Mouse (Mus musculus) kidney, postnatal 0 days (tissue): ENCODE measurements around the gene Cryba4. TPM values are rescaled to one million over a fixed set of nuclear protein-coding genes. Genes with fewer than 3 reads are reported as not detected.
A peak's percentile ranks its signal among the peaks of the same experiment; 100 is the strongest.

Source experiments
- ATAC-seq: fragments of 200-750 bp; cut with Nextera tagmentation; replicated peaks from 2 replicates; pipeline ENCODE4 v1.8.0; 2017; ENCODE audit warnings: low read depth, moderate number of reproducible peaks, moderate TSS enrichment, moderate library complexity; ENCODE audit not compliant: low FRiP score
- DNase-seq: peaks from one replicate; pipeline ENCODE4 v3.0.0-alpha.2; 2016; ENCODE audit warnings: low spot score
- H3K27ac ChIP-seq: fragments of 300-500 bp; sonication (generic); 2 replicates; pipeline ENCODE4 v1.5.1; 2014; ENCODE audit warnings: mild to moderate bottlenecking
- H3K27me3 ChIP-seq: fragments of 300-500 bp; sonication (generic); 2 replicates; pipeline ENCODE4 v1.6.1; 2014; ENCODE audit warnings: low read length, mixed read lengths; ENCODE audit not compliant: insufficient read depth
- H3K36me3 ChIP-seq: fragments of 300-500 bp; sonication (generic); 2 replicates; pipeline ENCODE4 v1.6.1; 2014; ENCODE audit warnings: low read length, mixed read lengths; ENCODE audit not compliant: insufficient read depth
- H3K4me1 ChIP-seq: fragments of 300-500 bp; sonication (generic); replicated peaks from 2 replicates; pipeline ENCODE4 v1.6.1; 2014; ENCODE audit warnings: antibody characterized with exemption, low read length, mixed read lengths; ENCODE audit not compliant: insufficient read depth
- H3K4me2 ChIP-seq: fragments of 300-500 bp; sonication (generic); 2 replicates; pipeline ENCODE4 v1.6.1; 2014; ENCODE audit warnings: mild to moderate bottlenecking, low read length, moderate library complexity, mixed read lengths
- H3K4me3 ChIP-seq: fragments of 300-500 bp; sonication (generic); replicated peaks from 2 replicates; pipeline ENCODE4 v1.5.1; 2014; ENCODE audit warnings: low read depth, low read length
- H3K9ac ChIP-seq: fragments of 300-500 bp; sonication (generic); 2 replicates; pipeline ENCODE4 v1.6.1; 2014; ENCODE audit warnings: low read depth, low read length
- H3K9me3 ChIP-seq: fragments of 300-500 bp; sonication (generic); replicated peaks from 2 replicates; pipeline ENCODE4 v1.6.1; 2016; ENCODE audit warnings: low read length, inconsistent platforms, mixed read lengths
- CTCF ChIP-seq: IDR thresholded peaks from 2 replicates; pipeline ENCODE4 v1.5.1; 2016; ENCODE audit warnings: antibody characterized with exemption, low read depth, mild to moderate bottlenecking, moderate library complexity
- WGBS: fragments of 180-500 bp; shearing (Covaris S2); extraction: QIAGEN DNeasy Blood & Tissue Kit; methylation state at CpG from one replicate; pipeline ENCODE4 v1.1.7; 2014; 5-methylcytosine and 5-hydroxymethylcytosine counted together
- polyA plus RNA-seq: library from polyadenylated mRNA; unstranded; fragments of >200 nt; fragmentation: Nextera tagmentation; extraction: Ambion mirVana; gene quantifications from 2 replicates; pipeline ENCODE4 v1.2.1, GENCODE M21; 2015

The Cryba4 gene
- polyA plus RNA-seq, 1 experiment from 2014 or later, result 0.58 TPM

- ATAC-seq, result no peak
- Histone ChIP-seq H3K9me3 (no peaks in the 10 kb centered on the region), H3K36me3 (no peaks in the 10 kb centered on the region), H3K4me3 (no peak overlapping the region), H3K27ac (no peak overlapping the region), H3K4me1 (peaks cover 14% of the 10 kb centered on the region), H3K9ac (no peak overlapping the region), H3K27me3 (no peaks in the 10 kb centered on the region), H3K4me2 (no peak overlapping the region)
- no peak for TF ChIP-seq CTCF
- peak; percentile 78 for DNase-seq
- WGBS, result 33% methylated on average over 2 of the region's 2 CpGs
Observed at GRCm38 (mm10) chr5:112273746-112274463, 21.6 kb upstream of the Cryba4 start.

DNA sequence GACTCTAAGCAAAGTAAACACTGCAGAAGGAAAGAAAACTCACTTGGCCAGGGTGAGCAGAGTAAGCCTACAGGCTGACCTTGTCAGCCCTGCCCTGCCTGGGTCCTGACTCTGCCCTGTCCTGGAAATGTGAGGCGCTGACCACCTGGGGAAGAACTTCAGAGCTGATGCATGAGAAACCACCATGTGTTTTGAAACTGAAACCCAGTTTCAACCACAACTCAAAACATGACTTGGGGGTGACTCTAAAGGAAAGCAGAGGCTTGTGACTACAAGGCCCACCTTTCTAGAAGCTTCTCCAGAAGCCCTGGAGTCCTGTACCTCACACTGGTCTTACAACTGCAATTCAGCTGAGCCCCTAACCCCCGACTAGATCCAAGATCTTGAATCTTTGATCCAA is 20.6 kb upstream of the Cryba4 start:
- no peak overlapping the region for H3K27ac ChIP-seq
- DNase-seq, result no peak
- H3K4me2 ChIP-seq, result no peak overlapping the region
- H3K9me3 ChIP-seq, result no peaks in the 10 kb centered on the region
- no peaks in the 10 kb centered on the region for H3K27me3 ChIP-seq
- no peak overlapping the region for H3K4me3 ChIP-seq
- no peak for ATAC-seq
- WGBS, result 49% methylated on average over 2 of the region's 2 CpGs
- H3K4me1 ChIP-seq, result 0 out of 2 replicates have a peak, but pooled peaks cover 11% of the 10 kb centered on the region
- no peak overlapping the region for H3K9ac ChIP-seq
- TF ChIP-seq CTCF, result no peak
- H3K36me3 ChIP-seq, result no peaks in the 10 kb centered on the region

GRCm38 (mm10) chr5:112270764-112271541 is 18.6 kb upstream of the Cryba4 start:
- no peak for TF ChIP-seq CTCF
- Histone ChIP-seq H3K36me3 (no peaks in the 10 kb centered on the region), H3K27me3 (no peaks in the 10 kb centered on the region), H3K9ac (no peak overlapping the region), H3K27ac (no peak overlapping the region), H3K9me3 (no peaks in the 10 kb centered on the region), H3K4me1 (0 out of 2 replicates have a peak, but pooled peaks cover 5% of the 10 kb centered on the region), H3K4me3 (no peak overlapping the region), H3K4me2 (no peak overlapping the region)
- ATAC-seq, result no peak
- WGBS, result 32% methylated on average over 24 of the region's 24 CpGs
- DNase-seq, result no peak

DNA sequence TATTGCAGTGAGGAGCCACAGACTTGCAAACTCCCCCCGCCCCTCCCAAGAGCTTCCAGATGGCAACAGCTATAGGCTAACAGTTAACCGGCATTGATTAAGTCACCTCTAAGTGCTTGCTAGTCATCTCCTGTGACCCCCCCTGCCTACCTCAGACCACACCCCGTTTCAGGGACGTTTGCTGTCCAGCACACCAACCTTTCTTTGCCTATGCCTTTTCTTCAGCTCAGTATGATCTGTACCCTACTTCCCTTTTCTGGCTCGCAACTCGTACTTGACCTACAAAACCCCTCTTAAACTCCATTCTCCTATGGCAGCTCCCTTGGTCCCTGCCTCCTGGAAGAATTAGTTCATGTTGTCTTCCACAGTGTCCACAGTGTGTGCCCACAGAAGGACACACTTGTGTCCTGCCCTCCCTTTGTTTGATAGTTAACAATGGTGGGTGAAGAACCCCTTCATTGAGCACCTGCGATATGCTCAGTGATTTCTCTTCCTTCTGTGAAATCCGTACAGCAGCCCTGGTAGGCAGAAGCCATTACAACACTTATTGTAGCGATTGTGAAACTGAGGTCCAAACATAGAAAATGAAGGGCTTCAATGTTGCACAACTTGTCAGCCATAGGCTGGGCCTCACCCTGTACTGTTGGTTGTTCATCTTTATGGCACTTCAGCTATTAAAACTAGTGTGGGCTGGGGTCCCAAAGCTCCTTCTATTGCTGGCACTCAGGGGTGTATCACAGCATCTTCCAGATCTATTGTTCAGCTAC is 13.9 kb upstream of the Cryba4 start:
- Histone ChIP-seq H3K4me3 (no peak overlapping the region), H3K27me3 (no peaks in the 10 kb centered on the region), H3K36me3 (no peaks in the 10 kb centered on the region), H3K4me1 (no peaks in the 10 kb centered on the region), H3K4me2 (no peak overlapping the region), H3K27ac (no peak overlapping the region), H3K9ac (no peak overlapping the region), H3K9me3 (no peaks in the 10 kb centered on the region)
- 55% methylated on average over 9 of the region's 9 CpGs for WGBS
- DNase-seq, result no peak
- no peak for TF ChIP-seq CTCF
- no peak for ATAC-seq

DNA sequence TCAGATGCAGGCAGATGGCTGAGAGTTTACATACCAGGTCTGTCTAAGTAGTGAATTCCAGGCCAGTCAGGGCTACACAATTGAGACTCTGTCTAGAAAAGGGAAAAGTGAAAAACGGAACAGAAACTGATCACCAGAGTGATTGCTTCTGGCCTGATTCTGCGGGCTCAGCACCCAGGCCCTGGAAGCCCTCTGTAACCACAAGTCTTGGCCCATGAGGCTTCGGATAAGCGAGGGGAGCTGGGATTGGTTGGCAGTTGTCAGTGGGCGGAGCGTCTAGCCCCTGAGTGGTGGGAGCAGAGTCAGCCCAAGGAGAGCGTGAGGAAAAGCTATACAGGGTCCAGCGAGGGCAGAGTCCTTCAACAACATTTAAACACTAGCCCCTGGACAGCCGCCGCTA is 13.2 kb upstream of the Cryba4 start:
- 11% methylated on average over 10 of the region's 10 CpGs for WGBS
- Histone ChIP-seq H3K9ac (no peak overlapping the region), H3K9me3 (no peaks in the 10 kb centered on the region), H3K27me3 (no peaks in the 10 kb centered on the region), H3K27ac (no peak overlapping the region), H3K4me3 (no peak overlapping the region), H3K4me1 (no peaks in the 10 kb centered on the region), H3K4me2 (no peak overlapping the region), H3K36me3 (no peaks in the 10 kb centered on the region)
- ATAC-seq (no peak; the same call in 1 of the 2 replicates), DNase-seq (no peak)
- no peak for TF ChIP-seq CTCF

GRCm38 (mm10) chr5:112265110-112265509 is 12.8 kb upstream of the Cryba4 start:
- Histone ChIP-seq H3K9ac (no peak overlapping the region), H3K9me3 (no peaks in the 10 kb centered on the region), H3K4me1 (no peaks in the 10 kb centered on the region), H3K4me2 (no peak overlapping the region), H3K36me3 (no peaks in the 10 kb centered on the region), H3K4me3 (no peak overlapping the region), H3K27me3 (no peaks in the 10 kb centered on the region), H3K27ac (no peak overlapping the region)
- 78% methylated on average over 5 of the region's 5 CpGs for WGBS
- ATAC-seq (no peak), DNase-seq (no peak)
- no peak for TF ChIP-seq CTCF
